Mouse (Mus musculus) megakaryocyte progenitor cell, adult 5-6 weeks (primary cell): Measurements from ENCODE around the gene Taar7d. TPM values are rescaled to one million over a fixed set of nuclear protein-coding genes. Genes with fewer than 3 reads are reported as not detected.

Experiments used
- total RNA-seq, 2 experiments: library from RNA; stranded (forward) in 1 of 2; stranded (reverse) in 1 of 2; fragments of 157-497, 149-512 nt in 1 of 2; fragments of 200-1000 nt in 1 of 2; gene quantifications; 2 replicates each; pipeline versions ENCODE4 v1.2.3 to v1.2.4; 2015 to 2017

Taar7d gene
- total RNA-seq, 2 experiments from 2014 or later, result not detected

Other genes with a start within 250 kb of the Taar7d start
- 6,612 and 6,735 TPM in 2 replicates for gene Rps12, start 239.9 kb upstream of the Taar7d start, total RNA-seq (2015)
- gene Rps12, start 239.9 kb upstream of the Taar7d start, total RNA-seq (2017), result 1,835 and 2,039 TPM in 2 replicates
- gene Slc18b1, start 230.2 kb upstream of the Taar7d start, total RNA-seq (2015), result 0.51 and 3.6 TPM in 2 replicates
- 0.04 and 0.30 TPM in 2 replicates for gene Slc18b1, start 230.2 kb upstream of the Taar7d start, total RNA-seq (2017)
- gene Vnn3, start 175.8 kb upstream of the Taar7d start, total RNA-seq (2015), result not detected in 2 replicates
- 0.21 TPM in 1 of 2 replicates, not detected in the other for gene Vnn3, start 175.8 kb upstream of the Taar7d start, total RNA-seq (2017)
- gene Vnn1, start 132.5 kb upstream of the Taar7d start, total RNA-seq (2015), result 0.17 TPM in 1 of 2 replicates, not detected in the other
- 0.04 TPM in 1 of 2 replicates, not detected in the other for gene Vnn1, start 132.5 kb upstream of the Taar7d start, total RNA-seq (2017)
- not detected in 2 replicates for gene Taar1, start 106.9 kb upstream of the Taar7d start, total RNA-seq (2015)
- not detected in 2 replicates for gene Taar1, start 106.9 kb upstream of the Taar7d start, total RNA-seq (2017)
- not detected in 2 replicates for gene Taar2, start 88.7 kb upstream of the Taar7d start, total RNA-seq (2015)
- not detected in 2 replicates for gene Taar2, start 88.7 kb upstream of the Taar7d start, total RNA-seq (2017)
- gene Taar3, start 77.7 kb upstream of the Taar7d start, total RNA-seq (2015), result not detected in 2 replicates
- not detected in 2 replicates for gene Taar3, start 77.7 kb upstream of the Taar7d start, total RNA-seq (2017)
- gene Taar4, start 66.7 kb upstream of the Taar7d start, total RNA-seq (2015), result not detected in 2 replicates
- not detected in 2 replicates for gene Taar4, start 66.7 kb upstream of the Taar7d start, total RNA-seq (2017)
- gene Taar5, start 56.5 kb upstream of the Taar7d start, total RNA-seq (2015), result not detected in 2 replicates
- gene Taar5, start 56.5 kb upstream of the Taar7d start, total RNA-seq (2017), result not detected in 2 replicates
- gene Taar6, start 41.6 kb upstream of the Taar7d start, total RNA-seq (2015), result not detected in 2 replicates
- not detected in 2 replicates for gene Taar6, start 41.6 kb upstream of the Taar7d start, total RNA-seq (2017)
- gene Taar7a, start 33.7 kb upstream of the Taar7d start, total RNA-seq (2015), result not detected in 2 replicates
- not detected in 2 replicates for gene Taar7a, start 33.7 kb upstream of the Taar7d start, total RNA-seq (2017)
- gene Taar7b, start 27.3 kb upstream of the Taar7d start, total RNA-seq (2015), result not detected in 2 replicates
- gene Taar7b, start 27.3 kb upstream of the Taar7d start, total RNA-seq (2017), result not detected in 2 replicates
- not detected in 2 replicates for gene Taar7e, start 10.4 kb downstream of the Taar7d start, total RNA-seq (2015)
- gene Taar7e, start 10.4 kb downstream of the Taar7d start, total RNA-seq (2017), result not detected in 2 replicates
- gene Taar7f, start 22.3 kb downstream of the Taar7d start, total RNA-seq (2015), result not detected in 2 replicates
- not detected in 2 replicates for gene Taar7f, start 22.3 kb downstream of the Taar7d start, total RNA-seq (2017)
- gene Taar8a, start 49.3 kb downstream of the Taar7d start, total RNA-seq (2015), result not detected in 2 replicates
- not detected in 2 replicates for gene Taar8a, start 49.3 kb downstream of the Taar7d start, total RNA-seq (2017)
- gene Taar8b, start 65.1 kb downstream of the Taar7d start, total RNA-seq (2015), result not detected in 2 replicates
- gene Taar8b, start 65.1 kb downstream of the Taar7d start, total RNA-seq (2017), result not detected in 2 replicates
- not detected in 2 replicates for gene Taar8c, start 74.7 kb downstream of the Taar7d start, total RNA-seq (2015)
- gene Taar8c, start 74.7 kb downstream of the Taar7d start, total RNA-seq (2017), result not detected in 2 replicates
- gene Taar9, start 82.3 kb downstream of the Taar7d start, total RNA-seq (2015), result not detected in 2 replicates
- not detected in 2 replicates for gene Taar9, start 82.3 kb downstream of the Taar7d start, total RNA-seq (2017)
- gene Stx7, start 122.1 kb downstream of the Taar7d start, total RNA-seq (2015), result 53.4 and 64.1 TPM in 2 replicates
- gene Stx7, start 122.1 kb downstream of the Taar7d start, total RNA-seq (2017), result 47.2 and 55.5 TPM in 2 replicates
- gene Moxd1, start 196.3 kb downstream of the Taar7d start, total RNA-seq (2015), result not detected in 2 replicates
- gene Moxd1, start 196.3 kb downstream of the Taar7d start, total RNA-seq (2017), result not detected in 2 replicates